Mouse (Mus musculus): ENCODE measurements around the gene St14.

DNA sequence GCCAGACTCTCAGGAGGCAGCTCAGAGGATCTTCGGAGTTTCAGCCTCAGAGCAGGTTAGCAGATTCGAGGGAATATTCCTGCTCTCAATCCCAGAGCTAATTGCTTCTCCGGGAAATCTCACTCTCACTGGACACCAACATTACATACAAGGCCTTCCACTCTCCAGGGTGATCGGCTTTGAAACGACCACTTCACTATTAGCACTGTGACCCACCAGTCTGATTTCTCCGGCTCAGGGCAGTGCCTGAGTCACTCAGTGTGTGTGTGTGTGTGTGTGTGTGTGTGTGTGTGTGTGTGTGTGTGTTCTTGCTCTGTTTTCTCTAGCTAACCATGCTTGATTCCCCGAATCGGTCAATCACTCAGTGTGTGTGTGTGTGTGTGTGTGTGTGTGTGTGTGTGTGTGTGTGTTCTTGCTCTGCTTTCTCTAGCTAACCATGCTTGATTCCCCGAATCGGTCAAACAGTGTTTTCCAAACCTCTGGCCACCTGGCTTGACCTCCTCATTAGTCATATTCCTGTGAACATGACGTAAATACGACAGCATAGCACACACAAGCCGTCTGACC is 9.1 kb downstream of the St14 start:
- TF ChIP-seq CTCF (IDR thresholded peaks at IDR 0.05; ENCODE audit: borderline replicate concordance, insufficient read depth, low read depth, low read length) (no peak), POLR2A (IDR thresholded peaks at IDR 0.05; ENCODE audit: borderline replicate concordance, insufficient read depth, low read length) (no peak)
